Mouse (Mus musculus) limb, embryonic 14.5 days (tissue): ENCODE measurements at regions not wholly inside any gene's neighbourhood (a gene's known extent, or its start where the extent isn't known, plus 50 kb on each side); places are given as distances from the start of the nearest gene placed in this dataset.

Experiments
- ATAC-seq: fragments of 200-750 bp; cut with Nextera tagmentation; 2 replicates; pipeline ENCODE4 v1.8.0; 2017; ENCODE audit warnings: low read depth, moderate number of reproducible peaks, moderate TSS enrichment; ENCODE audit not compliant: low FRiP score
- DNase-seq: peaks from one replicate; pipeline ENCODE4 v3.0.0-alpha.2; 2015; ENCODE audit warnings: low spot score
- H3K27ac ChIP-seq: fragments of 300-500 bp; sonication (generic); replicated peaks from 2 replicates; pipeline ENCODE4 v1.5.1; 2014; ENCODE audit warnings: low read depth, mild to moderate bottlenecking, low read length, moderate library complexity, mixed read lengths
- H3K27me3 ChIP-seq: fragments of 300-500 bp; sonication (generic); 2 replicates; pipeline ENCODE4 v1.6.1; 2014; ENCODE audit warnings: low read length, mixed read lengths; ENCODE audit not compliant: control insufficient read depth, insufficient read depth
- H3K36me3 ChIP-seq: fragments of 300-500 bp; sonication (generic); 2 replicates; pipeline ENCODE4 v1.6.1; 2014; ENCODE audit warnings: mild to moderate bottlenecking, low read length, moderate library complexity, mixed read lengths; ENCODE audit not compliant: control insufficient read depth, insufficient read depth
- H3K4me1 ChIP-seq: fragments of 300-500 bp; sonication (generic); 2 replicates; pipeline ENCODE4 v1.6.1; 2014; ENCODE audit warnings: antibody characterized with exemption, low read length, mixed read lengths; ENCODE audit not compliant: control insufficient read depth, insufficient read depth
- H3K4me2 ChIP-seq: fragments of 300-500 bp; sonication (generic); replicated peaks from 2 replicates; pipeline ENCODE4 v1.6.1; 2014; ENCODE audit warnings: low read depth, mild to moderate bottlenecking, low read length, moderate library complexity; ENCODE audit not compliant: severe bottlenecking
- H3K4me3 ChIP-seq: fragments of 300-500 bp; sonication (generic); replicated peaks from 2 replicates; pipeline ENCODE4 v1.5.1; 2014; ENCODE audit warnings: low read length
- H3K9ac ChIP-seq: fragments of 300-500 bp; sonication (generic); 2 replicates; pipeline ENCODE4 v1.6.1; 2014; ENCODE audit warnings: mild to moderate bottlenecking, low read depth, low read length, moderate library complexity; ENCODE audit not compliant: severe bottlenecking
- H3K9me3 ChIP-seq: fragments of 300-500 bp; sonication (generic); 2 replicates; pipeline ENCODE4 v1.6.1; 2016; ENCODE audit warnings: low read length; ENCODE audit not compliant: control insufficient read depth
- POLR2A ChIP-seq: fragments of 200-500 bp; IDR thresholded peaks from 2 replicates; pipeline ENCODE4 v1.8.0; 2012; ENCODE audit warnings: inconsistent platforms, mild to moderate bottlenecking, moderate library complexity, borderline replicate concordance; ENCODE audit not compliant: insufficient read depth, insufficient read length; ENCODE audit errors: extremely low read depth
- WGBS: fragments of 180-500 bp; shearing (Covaris S2); extraction: QIAGEN DNeasy Blood & Tissue Kit; methylation state at CpG from one replicate; pipeline ENCODE4 v1.1.7; 2014; 5-methylcytosine and 5-hydroxymethylcytosine counted together

GRCm38 (mm10) chr2:21908813-21909480 lies 318.4 kb upstream of the Myo3a start:
- no peaks in the 10 kb centered on the region for H3K36me3 ChIP-seq
- H3K4me2 ChIP-seq = peak overlapping the region; percentile 39; the same call in 1 of the 2 replicates
- no peaks in the 10 kb centered on the region for H3K27me3 ChIP-seq
- no peak overlapping the region for H3K9ac ChIP-seq
- 73% methylated on average over 7 of the region's 7 CpGs for WGBS
- DNase-seq (no peak), ATAC-seq (no peak)
- no peak for TF ChIP-seq POLR2A
- no peak overlapping the region for H3K27ac ChIP-seq
- no peaks in the 10 kb centered on the region for H3K9me3 ChIP-seq
- 0 out of 2 replicates have a peak overlapping the region, but pooled peaks have one; percentile 20 for H3K4me3 ChIP-seq
- no peaks in the 10 kb centered on the region for H3K4me1 ChIP-seq

- Histone ChIP-seq H3K9me3 (no peaks in the 10 kb centered on the region), H3K4me3 (0 out of 2 replicates have a peak overlapping the region, but pooled peaks have one; percentile 20), H3K27ac (no peak overlapping the region), H3K4me2 (peak overlapping the region; percentile 39; the same call in 1 of the 2 replicates), H3K36me3 (no peaks in the 10 kb centered on the region), H3K9ac (no peak overlapping the region), H3K4me1 (no peaks in the 10 kb centered on the region), H3K27me3 (no peaks in the 10 kb centered on the region)
- no peak for TF ChIP-seq POLR2A
- 11% methylated on average over 7 of the region's 7 CpGs for WGBS
- DNase-seq = peak; percentile 80
- ATAC-seq = peak; percentile 47; the same call in 1 of the 2 replicates
These were observed 317.8 kb upstream of the Myo3a start for GRCm38 (mm10) chr2:21909481-21909966.

GRCm38 (mm10) chr2:21917804-21918690 lies 309.3 kb upstream of the Myo3a start:
- Histone ChIP-seq H3K9ac (peak overlapping the region; percentile 45; the same call in 1 of the 2 replicates), H3K4me3 (peak overlapping the region; percentile 33), H3K4me1 (no peaks in the 10 kb centered on the region), H3K36me3 (no peaks in the 10 kb centered on the region), H3K27me3 (no peaks in the 10 kb centered on the region), H3K27ac (peak overlapping the region; percentile 49), H3K4me2 (peak overlapping the region; percentile 57), H3K9me3 (no peaks in the 10 kb centered on the region)
- ATAC-seq (peak; percentile 83), DNase-seq (peak; percentile 54)
- 25% methylated on average over 15 of the region's 16 CpGs for WGBS
- TF ChIP-seq POLR2A = no peak

- DNase-seq (no peak), ATAC-seq (no peak)
- Histone ChIP-seq H3K9ac (no peak overlapping the region), H3K9me3 (no peaks in the 10 kb centered on the region), H3K4me2 (no peak overlapping the region), H3K36me3 (no peaks in the 10 kb centered on the region), H3K4me1 (no peaks in the 10 kb centered on the region), H3K4me3 (no peak overlapping the region), H3K27me3 (no peaks in the 10 kb centered on the region), H3K27ac (peak overlapping the region; percentile 49; the same call in 1 of the 2 replicates)
- WGBS = 82% methylated on average over 2 of the region's 2 CpGs
- no peak for TF ChIP-seq POLR2A
These were observed 308.2 kb upstream of the Myo3a start for GRCm38 (mm10) chr2:21919091-21919490.

- no peak overlapping the region for H3K9ac ChIP-seq
- no peak overlapping the region for H3K4me3 ChIP-seq
- peak; percentile 19 for DNase-seq
- H3K4me2 ChIP-seq = no peak overlapping the region
- no peaks in the 10 kb centered on the region for H3K9me3 ChIP-seq
- H3K27ac ChIP-seq = no peak overlapping the region
- no peaks in the 10 kb centered on the region for H3K27me3 ChIP-seq
- H3K4me1 ChIP-seq = no peaks in the 10 kb centered on the region
- no peak for TF ChIP-seq POLR2A
- H3K36me3 ChIP-seq = no peaks in the 10 kb centered on the region
- no peak for ATAC-seq
- WGBS = 42% methylated on average over 1 of the region's 1 CpGs
These were observed 299.6 kb upstream of the Myo3a start for GRCm38 (mm10) chr2:21927656-21928055.
